In genomic region chr3:129901271-129901809, GRCm38 (mm10) we compare ENCODE assay signal across 8 mouse cellular contexts. TPM values are rescaled to one million over a fixed set of nuclear protein-coding genes. Genes with fewer than 3 reads are reported as not detected.
A peak's percentile ranks its signal among the peaks of the same experiment; 100 is the strongest.
DNase-seq lines count a peak whose midpoint lies in the region; ATAC-seq lines count a peak whose summit lies in the region.

Gene Casp6 (plus strand): TSS chr3:129901425.

- intact Hi-C loops in left cerebral cortex, postnatal 36 days (cut with DNase I) = no loop called here

- under 1% methylated on average over 34 of the region's 34 CpGs for WGBS in embryonic facial prominence, embryonic 10.5 days
- WGBS in intestine, embryonic 16.5 days = under 1% methylated on average over 34 of the region's 34 CpGs

- H3K9me3 ChIP-seq in embryonic facial prominence, embryonic 10.5 days = no peaks in the 10 kb centered on the region
- H3K9me3 ChIP-seq in intestine, embryonic 16.5 days (ENCODE audit: control insufficient read depth, low read length) = no peaks in the 10 kb centered on the region

- no peaks in the 10 kb centered on the region for H3K27me3 ChIP-seq in embryonic facial prominence, embryonic 10.5 days (replicated peaks; ENCODE audit: low read depth, poor library complexity, severe bottlenecking)
- no peaks in the 10 kb centered on the region for H3K27me3 ChIP-seq in intestine, embryonic 16.5 days (replicated peaks; ENCODE audit: control insufficient read depth, insufficient read depth, low read length)

- H3K9ac ChIP-seq in intestine, embryonic 16.5 days (ENCODE audit: low read depth, low read length) = peak within 1 kb of the TSS; percentile 81

- peak; percentile 94 for DNase-seq in adrenal gland, postnatal 10 days
- peak; percentile 92 for DNase-seq in embryonic facial prominence, embryonic 10.5 days (ENCODE audit: low spot score)
- peak; percentile 48 to 54 for DNase-seq in left cerebral cortex, postnatal 36 days (ENCODE audit: low spot score in 2 of 2)
- peak; percentile 79 for DNase-seq in mesoderm, embryonic 11.5 days (ENCODE audit: low read depth, low spot score)
- DNase-seq in right cerebral cortex, postnatal 4 days = peak; percentile 61
- peak; percentile 95 for DNase-seq in yolk sac, embryonic 10.5 days (ENCODE audit: low spot score)

- H3K4me3 ChIP-seq in embryonic facial prominence, embryonic 10.5 days = peak within 1 kb of the TSS; percentile 75
- H3K4me3 ChIP-seq in intestine, embryonic 16.5 days (ENCODE audit: low read length) = peak within 1 kb of the TSS; percentile 76

- H3K36me3 ChIP-seq in embryonic facial prominence, embryonic 10.5 days (replicated peaks) = peaks cover 14% of the 10 kb centered on the region
- no peaks in the 10 kb centered on the region for H3K36me3 ChIP-seq in intestine, embryonic 16.5 days (ENCODE audit: control insufficient read depth, insufficient read depth, low read length)

- peak within 1 kb of the TSS; percentile 91 for H3K27ac ChIP-seq in embryonic facial prominence, embryonic 10.5 days (replicated peaks)
- peak within 1 kb of the TSS; percentile 88 for H3K27ac ChIP-seq in intestine, embryonic 16.5 days (ENCODE audit: low read length)

- ATAC-seq in granulocyte monocyte progenitor cell, adult 5-6 weeks (replicated peaks; ENCODE audit: poor library complexity, severe bottlenecking) = peak; percentile 81
- peak; percentile 95 for ATAC-seq in intestine, embryonic 16.5 days

- peak within 1 kb of the TSS; percentile 65 for H3K4me2 ChIP-seq in intestine, embryonic 16.5 days (ENCODE audit: low read depth, low read length)

- peaks cover 22% of the 10 kb centered on the region for H3K4me1 ChIP-seq in embryonic facial prominence, embryonic 10.5 days
- peaks cover 33% of the 10 kb centered on the region for H3K4me1 ChIP-seq in intestine, embryonic 16.5 days (ENCODE audit: control insufficient read depth, insufficient read depth, low read length)

RNA-seq across cellular contexts. Expression of gene Casp6, which starts in this region (rescaled TPM):
- 10 to 100 TPM; 35.3 to 39.9 TPM for total RNA-seq in adrenal gland, postnatal 10 days (2021)
- polyA plus RNA-seq in embryonic facial prominence, embryonic 10.5 days (2016; fragmentation: Nextera tagmentation; extraction: Ambion mirVana) = 96.0 and 106 TPM in 2 replicates
- total RNA-seq in granulocyte monocyte progenitor cell, adult 5-6 weeks (2014; fragmentation: Nextera tagmentation) = 9.1 and 17.5 TPM in 2 replicates
- total RNA-seq in granulocyte monocyte progenitor cell, adult 5-6 weeks (2017) = 8.1 and 9.8 TPM in 2 replicates
- polyA plus RNA-seq in intestine, embryonic 16.5 days (2015; fragmentation: Nextera tagmentation; extraction: Ambion mirVana) = 179 and 183 TPM in 2 replicates
- total RNA-seq in left cerebral cortex, postnatal 36 days (2021) = 1 to 10 TPM; 4.1 TPM

Comparison
In these comparisons a context has a peak if more than half of its experiments do, and no peak if none do; other contexts are left out.
1. Peak in every context shown above with its lines: DNase-seq, ATAC-seq, H3K4me3 ChIP-seq and H3K27ac ChIP-seq.